Mouse (Mus musculus) right cerebral cortex, adult 18-20 months (tissue): ENCODE measurements around the gene Erf.

Source experiments
- DNase-seq: peaks from one replicate; pipeline ENCODE4 v3.0.0; 2022; ENCODE audit warnings: mixed read lengths

Erf gene

GRCm38 (mm10) chr7:25250141-25250972 lies at the start of gene Erf:
Erf (minus strand) TSS chr7:25250761.
- peak; percentile 96 for DNase-seq

GRCm38 (mm10) chr7:25297454-25298325 lies 47.1 kb upstream of the Erf start, which contains the start of gene Pafah1b3:
Pafah1b3 (minus strand) TSS chr7:25297986.
- peak; percentile 90 for DNase-seq

- DNase-seq: no peak
Measured at GRCm38 (mm10) chr7:25296945-25297453, 46.4 kb upstream of the Erf start.

- no peak for DNase-seq
Measured at GRCm38 (mm10) chr7:25294960-25295722, 44.6 kb upstream of the Erf start.

- DNase-seq: no peak
Measured at GRCm38 (mm10) chr7:25294495-25294894, 43.9 kb upstream of the Erf start.

- DNase-seq: no peak
Measured at GRCm38 (mm10) chr7:25293191-25293739, 42.7 kb upstream of the Erf start.

- no peak for DNase-seq
Measured at GRCm38 (mm10) chr7:25292107-25292506, 41.5 kb upstream of the Erf start.

- DNase-seq: no peak
Measured at GRCm38 (mm10) chr7:25290911-25291310, 40.4 kb upstream of the Erf start.

- DNase-seq: no peak
Measured at GRCm38 (mm10) chr7:25290463-25290862, 39.9 kb upstream of the Erf start.

GRCm38 (mm10) chr7:25289925-25290324 lies 39.4 kb upstream of the Erf start:
- no peak for DNase-seq

GRCm38 (mm10) chr7:25288721-25289120 lies 38.2 kb upstream of the Erf start:
- no peak for DNase-seq

GRCm38 (mm10) chr7:25288011-25288410 lies 37.5 kb upstream of the Erf start:
- no peak for DNase-seq

GRCm38 (mm10) chr7:25286989-25287388 lies 36.4 kb upstream of the Erf start:
- DNase-seq: no peak

GRCm38 (mm10) chr7:25285511-25286238 lies 35.1 kb upstream of the Erf start:
- no peak for DNase-seq

GRCm38 (mm10) chr7:25284766-25285165 lies 34.2 kb upstream of the Erf start:
- no peak for DNase-seq

GRCm38 (mm10) chr7:25284171-25284570 lies 33.6 kb upstream of the Erf start:
- DNase-seq: no peak

GRCm38 (mm10) chr7:25283637-25284036 lies 33.1 kb upstream of the Erf start:
- DNase-seq: no peak

GRCm38 (mm10) chr7:25282731-25283211 lies 32.2 kb upstream of the Erf start:
- no peak for DNase-seq

GRCm38 (mm10) chr7:25281734-25282601 lies 31.4 kb upstream of the Erf start:
- peak; percentile 97 for DNase-seq

- no peak for DNase-seq
Measured at GRCm38 (mm10) chr7:25281166-25281733, 30.7 kb upstream of the Erf start.
